Mouse (Mus musculus) forebrain, embryonic 12.5 days (tissue): ENCODE results near the gene Pappa. TPM values are rescaled to one million over a fixed set of nuclear protein-coding genes. Genes with fewer than 3 reads are reported as not detected.

Experiments
- ATAC-seq: fragments of 200-750 bp; cut with Nextera tagmentation; 2 replicates; pipeline ENCODE4 v1.8.0; 2017; ENCODE audit warnings: moderate TSS enrichment; ENCODE audit not compliant: low FRiP score
- H3K27ac ChIP-seq: fragments of 300-500 bp; sonication (generic); 2 replicates; pipeline ENCODE4 v1.5.1; 2016; ENCODE audit warnings: mild to moderate bottlenecking
- H3K27me3 ChIP-seq: fragments of 300-500 bp; sonication (generic); 2 replicates; pipeline ENCODE4 v1.6.1; 2016; ENCODE audit warnings: mild to moderate bottlenecking
- H3K36me3 ChIP-seq: fragments of 300-500 bp; sonication (generic); replicated peaks from 2 replicates; pipeline ENCODE4 v1.6.1; 2016; ENCODE audit warnings: mild to moderate bottlenecking
- H3K4me1 ChIP-seq: fragments of 300-500 bp; sonication (generic); 2 replicates; pipeline ENCODE4 v1.6.1; 2016
- H3K4me2 ChIP-seq: fragments of 300-500 bp; sonication (generic); 2 replicates; pipeline ENCODE4 v1.6.1; 2016; ENCODE audit warnings: mild to moderate bottlenecking, moderate library complexity
- H3K4me3 ChIP-seq: fragments of 300-500 bp; sonication (generic); replicated peaks from 2 replicates; pipeline ENCODE4 v1.5.1; 2016; ENCODE audit warnings: mild to moderate bottlenecking
- H3K9ac ChIP-seq: fragments of 300-500 bp; sonication (generic); 2 replicates; pipeline ENCODE4 v1.6.1; 2016; ENCODE audit warnings: mild to moderate bottlenecking
- H3K9me3 ChIP-seq: fragments of 300-500 bp; sonication (generic); 2 replicates; pipeline ENCODE4 v1.6.1; 2016
- WGBS: fragments of 180-500 bp; shearing (Covaris S2); methylation state at CpG from one replicate; pipeline ENCODE4 v1.1.7; 2016; 5-methylcytosine and 5-hydroxymethylcytosine counted together
- polyA plus RNA-seq: library from polyadenylated mRNA; unstranded; fragments of >200 nt; fragmentation: Nextera tagmentation; extraction: Ambion mirVana; gene quantifications from 2 replicates; pipeline ENCODE4 v1.2.1, GENCODE M21; 2016

Gene Pappa
- polyA plus RNA-seq, 1 experiment from 2014 or later, result 2.4 TPM

DNA sequence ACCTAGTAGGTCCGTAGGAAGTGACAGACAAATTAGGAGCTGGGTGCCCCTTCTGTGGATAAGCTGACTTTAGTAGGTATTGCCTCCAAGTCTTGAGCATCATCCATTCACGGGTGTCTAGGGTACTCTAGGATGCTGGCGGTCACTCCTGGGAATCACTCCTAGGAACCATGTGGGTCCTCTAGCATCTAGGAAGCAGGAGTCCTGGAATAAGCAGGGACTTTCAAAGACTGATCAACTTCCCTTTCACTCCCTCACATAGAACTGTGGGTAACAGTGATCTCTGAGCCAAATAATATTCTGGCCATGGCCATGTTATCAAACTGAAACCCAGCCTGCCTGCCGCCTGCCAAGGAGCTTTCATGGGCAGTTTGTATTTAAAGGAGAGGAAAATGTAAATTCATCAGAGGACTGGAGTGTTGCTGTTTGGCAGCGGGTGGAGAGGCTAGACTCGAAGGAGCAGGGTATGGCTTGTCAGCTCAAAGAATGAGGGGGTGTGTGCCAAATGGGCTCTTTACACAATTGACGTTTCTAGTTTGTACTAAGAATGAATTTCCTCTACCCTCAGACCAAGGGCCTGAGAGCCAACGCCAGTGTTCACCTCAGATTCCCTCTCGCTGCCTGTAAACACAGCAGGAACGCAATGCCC is 194.0 kb downstream of the Pappa start:
- no peak overlapping the region for H3K4me2 ChIP-seq
- H3K27ac ChIP-seq, result no peak overlapping the region
- H3K36me3 ChIP-seq, result peaks cover 5% of the 10 kb centered on the region; the same call in 1 of the 2 replicates
- WGBS, result 84% methylated on average over 10 of the region's 10 CpGs
- H3K9me3 ChIP-seq, result no peaks in the 10 kb centered on the region
- ATAC-seq, result no peak
- H3K4me3 ChIP-seq, result no peak overlapping the region
- H3K9ac ChIP-seq, result no peak overlapping the region
- H3K27me3 ChIP-seq, result no peaks in the 10 kb centered on the region
- no peaks in the 10 kb centered on the region for H3K4me1 ChIP-seq

DNA sequence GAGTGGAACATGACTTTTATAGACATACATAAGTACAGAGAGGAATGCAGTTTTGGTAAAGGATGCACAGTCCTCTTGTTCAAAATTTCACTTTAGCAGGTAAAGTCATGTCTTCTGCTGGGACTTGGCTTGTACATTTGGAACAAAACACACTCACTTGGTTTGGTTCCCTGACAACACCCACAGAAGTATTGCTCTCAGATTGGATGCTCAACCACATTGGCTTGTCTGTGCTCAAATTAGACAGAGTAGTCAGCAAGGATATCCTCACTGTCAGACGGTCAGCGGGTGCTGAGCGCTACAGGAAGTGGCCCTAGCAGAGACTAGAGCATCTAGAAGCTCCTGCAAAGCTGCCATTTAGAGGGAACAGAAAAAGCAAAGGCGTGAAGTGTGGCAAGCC is 197.4 kb downstream of the Pappa start:
- H3K9me3 ChIP-seq, result no peaks in the 10 kb centered on the region
- no peak overlapping the region for H3K4me3 ChIP-seq
- no peak overlapping the region for H3K27ac ChIP-seq
- no peaks in the 10 kb centered on the region for H3K27me3 ChIP-seq
- 95% methylated on average over 4 of the region's 4 CpGs for WGBS
- H3K4me1 ChIP-seq, result no peaks in the 10 kb centered on the region
- H3K36me3 ChIP-seq, result peaks cover 2% of the 10 kb centered on the region; the same call in 1 of the 2 replicates
- ATAC-seq, result no peak
- H3K9ac ChIP-seq, result no peak overlapping the region
- no peak overlapping the region for H3K4me2 ChIP-seq

DNA sequence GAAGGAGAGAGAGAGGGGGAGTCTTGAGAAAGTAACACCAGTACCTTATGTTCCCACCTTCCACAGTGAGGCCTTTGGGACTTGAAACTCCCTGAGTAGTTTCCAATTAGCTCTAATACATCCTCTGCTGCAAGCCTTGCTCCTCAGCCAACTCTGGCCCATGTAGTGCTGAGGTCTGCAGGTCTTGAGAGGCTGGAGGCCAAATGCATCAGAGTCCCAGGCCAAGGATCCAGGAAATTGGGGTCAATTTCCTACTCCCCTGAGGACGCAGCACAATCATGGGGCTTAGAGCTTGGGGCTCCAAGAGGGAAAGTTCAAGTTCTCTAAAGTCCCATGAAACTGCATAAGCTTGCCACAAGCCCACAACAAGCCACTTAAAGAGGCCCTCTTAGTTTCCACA is 198.0 kb downstream of the Pappa start:
- Histone ChIP-seq H3K4me2 (no peak overlapping the region), H3K9ac (no peak overlapping the region), H3K9me3 (no peaks in the 10 kb centered on the region), H3K27ac (no peak overlapping the region), H3K36me3 (no peaks in the 10 kb centered on the region; the same call in 1 of the 2 replicates), H3K27me3 (no peaks in the 10 kb centered on the region), H3K4me3 (no peak overlapping the region), H3K4me1 (no peaks in the 10 kb centered on the region)
- ATAC-seq, result no peak
- 89% methylated on average over 1 of the region's 1 CpGs for WGBS

DNA sequence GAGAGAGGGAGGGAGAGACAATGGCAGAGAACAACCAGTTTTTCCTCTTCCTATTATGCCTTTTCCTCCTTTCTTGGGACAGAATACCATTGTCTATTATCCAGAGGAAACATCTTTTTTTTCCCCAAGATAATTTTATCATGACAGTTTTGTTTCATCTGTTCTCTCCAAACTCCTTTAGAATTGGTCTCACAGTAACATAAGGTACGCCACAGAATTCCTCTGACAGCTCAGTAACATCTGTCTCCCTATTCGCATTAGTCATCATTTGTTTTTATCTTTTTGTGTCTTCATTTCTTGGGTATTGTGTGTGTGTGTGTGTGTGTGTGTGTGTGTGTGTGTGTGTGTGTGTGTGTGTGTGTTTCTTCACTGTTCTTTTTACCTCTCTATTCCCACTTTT is 201.8 kb downstream of the Pappa start:
- Histone ChIP-seq H3K9ac (no peak overlapping the region), H3K27ac (no peak overlapping the region), H3K27me3 (no peaks in the 10 kb centered on the region), H3K9me3 (no peaks in the 10 kb centered on the region), H3K4me2 (no peak overlapping the region), H3K4me3 (no peak overlapping the region), H3K4me1 (no peaks in the 10 kb centered on the region; the same call in 1 of the 2 replicates), H3K36me3 (no peaks in the 10 kb centered on the region)
- WGBS, result 94% methylated on average over 2 of the region's 2 CpGs
- ATAC-seq, result no peak

DNA sequence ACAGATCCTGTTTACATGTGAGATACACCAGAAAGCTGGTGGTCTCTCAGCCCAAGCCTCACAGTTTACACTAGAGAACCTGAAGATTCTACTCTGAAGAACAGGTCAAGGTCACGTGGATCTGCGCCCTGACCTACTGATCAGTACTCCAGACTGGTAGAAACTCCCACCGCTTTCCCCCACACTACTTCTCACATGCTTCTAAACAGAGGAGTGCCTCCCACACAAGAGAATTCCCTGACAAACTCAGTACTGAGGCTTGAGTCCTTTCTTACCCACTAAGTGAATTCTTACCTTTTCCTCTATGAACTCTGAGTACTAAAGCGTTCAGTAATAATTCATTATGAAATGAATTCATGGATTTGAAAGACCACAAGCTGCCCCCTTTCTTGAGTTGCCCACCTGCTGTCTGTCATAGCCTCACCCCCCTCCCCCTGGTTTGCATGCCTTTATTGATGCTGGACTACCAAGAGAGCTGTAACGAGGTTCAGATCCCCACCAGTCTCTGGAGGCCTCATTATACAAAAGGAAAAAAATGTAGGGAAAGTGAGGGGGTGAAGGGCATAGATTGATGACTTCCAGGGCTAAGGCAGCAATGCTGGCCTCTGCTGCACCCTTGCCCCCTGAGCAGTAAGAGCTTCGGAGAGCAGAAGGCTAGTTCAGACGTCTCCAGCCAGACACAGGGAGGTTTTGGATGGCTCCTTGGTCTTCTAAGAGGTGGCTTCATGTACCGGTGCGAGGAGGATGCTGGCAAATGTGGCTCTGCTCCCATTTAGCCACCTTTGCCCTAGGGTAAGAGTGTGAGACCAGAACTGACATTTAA is 204.7 kb downstream of the Pappa start:
- Histone ChIP-seq H3K9me3 (no peaks in the 10 kb centered on the region), H3K36me3 (no peaks in the 10 kb centered on the region), H3K4me2 (no peak overlapping the region), H3K9ac (no peak overlapping the region), H3K4me1 (no peaks in the 10 kb centered on the region; the same call in 1 of the 2 replicates), H3K27me3 (no peaks in the 10 kb centered on the region), H3K4me3 (no peak overlapping the region), H3K27ac (no peak overlapping the region)
- 64% methylated on average over 9 of the region's 9 CpGs for WGBS
- ATAC-seq, result no peak

DNA sequence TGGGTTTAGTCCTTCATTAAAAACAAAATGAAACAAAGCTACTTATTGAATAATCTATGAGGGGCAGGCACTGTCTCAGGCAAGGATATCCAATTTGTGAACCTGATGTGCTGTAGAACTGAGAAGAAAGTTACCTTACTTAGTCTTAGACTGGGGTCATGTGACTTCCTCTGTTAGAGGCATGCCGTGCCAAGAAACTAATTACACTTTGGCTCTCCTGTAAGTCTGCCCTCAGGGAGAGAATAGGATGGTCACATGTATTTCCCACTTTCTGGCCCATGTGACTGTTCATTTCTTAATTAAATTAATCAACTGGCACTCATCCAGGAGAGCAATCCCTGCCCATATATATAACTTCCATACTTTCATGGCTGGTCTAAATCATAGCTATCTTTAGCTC is 209.7 kb downstream of the Pappa start:
- WGBS, result 61% methylated on average over 1 of the region's 1 CpGs
- no peaks in the 10 kb centered on the region; the same call in 1 of the 2 replicates for H3K4me1 ChIP-seq
- H3K27me3 ChIP-seq, result no peaks in the 10 kb centered on the region
- H3K9me3 ChIP-seq, result no peaks in the 10 kb centered on the region
- no peak overlapping the region for H3K27ac ChIP-seq
- no peak overlapping the region for H3K4me3 ChIP-seq
- no peak overlapping the region for H3K9ac ChIP-seq
- no peak overlapping the region for H3K4me2 ChIP-seq
- ATAC-seq, result no peak
- no peaks in the 10 kb centered on the region for H3K36me3 ChIP-seq

DNA sequence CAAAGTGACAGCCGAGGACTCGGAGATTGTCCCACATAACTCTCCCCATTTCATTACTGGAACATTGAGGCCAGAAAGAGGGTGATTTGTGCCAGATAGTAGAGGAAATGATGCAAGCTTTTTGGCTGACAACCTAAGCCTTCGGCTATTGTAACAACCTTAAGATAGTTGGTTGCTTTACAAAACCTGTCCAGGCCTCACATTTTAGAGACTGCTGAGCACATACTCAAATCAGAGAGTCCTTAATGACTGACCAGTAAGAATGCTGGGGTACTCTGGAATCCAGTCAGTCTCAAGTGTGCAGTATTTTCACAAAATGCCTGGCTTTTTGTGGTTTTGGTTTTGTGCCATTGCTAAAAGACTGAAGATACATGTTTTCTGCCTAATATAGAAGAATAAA is 217.8 kb downstream of the Pappa start:
- no peaks in the 10 kb centered on the region for H3K4me1 ChIP-seq

DNA sequence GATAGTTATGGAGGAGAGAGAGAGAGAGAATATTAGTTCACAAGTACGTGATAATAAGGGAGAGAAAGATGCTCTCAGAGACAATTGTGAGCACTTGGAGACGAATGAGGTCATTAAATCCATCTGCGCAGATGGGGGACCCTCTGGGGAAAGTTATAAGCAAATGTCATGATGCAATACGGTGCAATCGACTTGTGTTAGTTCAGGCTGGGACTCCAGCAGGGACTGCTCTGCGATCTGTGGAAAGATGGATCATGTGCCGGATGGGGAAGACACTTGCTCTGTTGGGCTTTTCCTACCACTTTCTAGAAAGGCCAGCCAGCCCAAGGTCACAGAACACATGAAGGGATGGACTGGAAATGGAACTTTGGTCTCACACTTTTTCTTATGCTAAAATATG is 226.5 kb downstream of the Pappa start:
- Histone ChIP-seq H3K9ac (no peak overlapping the region), H3K27ac (no peak overlapping the region), H3K9me3 (no peaks in the 10 kb centered on the region), H3K4me1 (no peaks in the 10 kb centered on the region), H3K27me3 (no peaks in the 10 kb centered on the region), H3K4me3 (no peak overlapping the region), H3K36me3 (peaks cover 6% of the 10 kb centered on the region; the same call in 1 of the 2 replicates), H3K4me2 (no peak overlapping the region)
- WGBS, result 91% methylated on average over 7 of the region's 7 CpGs
- ATAC-seq, result no peak

More for the DNA sequence above, 217.8 kb downstream of the Pappa start:
- H3K36me3 ChIP-seq, result 0 out of 2 replicates have a peak, but pooled peaks cover 2% of the 10 kb centered on the region
- ATAC-seq, result no peak
- WGBS, result 92% methylated on average over 3 of the region's 3 CpGs
- no peak overlapping the region for H3K4me2 ChIP-seq
- no peak overlapping the region for H3K27ac ChIP-seq
- H3K9me3 ChIP-seq, result no peaks in the 10 kb centered on the region
- no peaks in the 10 kb centered on the region for H3K27me3 ChIP-seq
- no peak overlapping the region for H3K9ac ChIP-seq
- no peak overlapping the region for H3K4me3 ChIP-seq

DNA sequence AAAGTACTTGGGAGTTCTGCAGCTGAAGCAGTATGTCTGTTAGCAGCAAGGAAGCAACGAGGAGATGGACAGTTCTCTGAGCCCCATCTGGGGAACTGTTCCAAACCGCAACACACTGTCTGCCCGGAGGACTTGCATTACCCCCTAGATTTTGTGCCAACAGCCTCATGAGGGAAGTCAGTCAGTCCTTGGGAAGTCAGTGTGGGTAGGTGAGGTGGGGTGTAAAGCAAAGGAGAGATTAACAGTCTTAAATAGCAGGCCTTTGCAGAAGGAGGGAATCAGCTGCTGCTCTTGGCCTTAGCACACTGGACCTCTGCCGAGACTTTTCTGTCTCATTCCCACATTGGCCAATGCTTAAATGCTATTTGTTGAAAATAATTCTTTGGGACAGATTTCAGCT is 230.6 kb downstream of the Pappa start:
- ATAC-seq, result no peak
- Histone ChIP-seq H3K4me3 (no peak overlapping the region), H3K36me3 (peaks cover 6% of the 10 kb centered on the region; the same call in 1 of the 2 replicates), H3K9ac (no peak overlapping the region), H3K27ac (no peak overlapping the region), H3K4me2 (no peak overlapping the region), H3K27me3 (no peaks in the 10 kb centered on the region), H3K4me1 (no peaks in the 10 kb centered on the region), H3K9me3 (no peaks in the 10 kb centered on the region)
- WGBS, result 57% methylated on average over 4 of the region's 4 CpGs

DNA sequence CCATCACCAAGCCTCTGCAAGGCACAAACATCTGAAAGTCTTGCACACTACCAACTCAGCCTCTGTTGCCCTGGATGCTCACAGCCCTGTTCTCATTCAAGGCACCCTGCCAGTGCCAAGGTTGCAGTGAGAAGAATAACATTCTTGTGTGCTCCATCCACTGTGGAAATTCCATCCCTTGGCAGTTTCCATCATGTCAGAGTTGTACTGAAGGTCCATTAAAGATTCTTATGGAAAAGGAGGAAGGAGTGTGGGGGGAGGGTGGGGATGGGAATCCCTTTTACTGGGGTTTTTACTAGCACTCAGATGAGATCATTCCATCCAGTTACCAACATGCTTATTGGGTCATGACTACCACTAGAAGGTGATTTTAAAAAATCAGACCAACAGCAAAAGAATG is 243.2 kb downstream of the Pappa start:
- no peak overlapping the region for H3K27ac ChIP-seq
- ATAC-seq, result no peak

DNA sequence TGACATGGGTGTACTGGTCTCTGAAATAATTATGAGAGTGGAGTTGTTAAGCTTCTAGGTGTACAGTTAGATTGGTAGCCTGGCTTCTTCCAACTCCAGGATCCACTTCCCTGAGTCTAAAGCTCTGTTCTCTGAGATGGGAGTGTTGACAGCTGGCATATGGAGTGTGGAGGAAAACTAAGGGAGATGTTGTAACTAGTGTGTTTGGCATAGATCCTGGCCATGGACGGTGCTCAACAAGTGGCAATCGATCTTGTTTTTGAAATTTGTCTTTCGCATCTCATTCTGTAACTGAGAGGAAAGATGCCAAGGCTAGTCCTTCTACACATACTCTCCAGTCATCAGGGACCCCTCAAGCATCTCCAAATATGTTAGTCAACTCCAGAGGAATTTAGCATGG is 248.8 kb downstream of the Pappa start:
- no peaks in the 10 kb centered on the region for H3K36me3 ChIP-seq
- H3K27ac ChIP-seq, result no peak overlapping the region
- H3K4me2 ChIP-seq, result no peak overlapping the region
- H3K27me3 ChIP-seq, result no peaks in the 10 kb centered on the region
- WGBS, result 94% methylated on average over 3 of the region's 3 CpGs
- H3K4me1 ChIP-seq, result no peaks in the 10 kb centered on the region
- H3K9ac ChIP-seq, result no peak overlapping the region
- no peak for ATAC-seq
- H3K9me3 ChIP-seq, result 0 out of 2 replicates have a peak, but pooled peaks cover 5% of the 10 kb centered on the region
- no peak overlapping the region for H3K4me3 ChIP-seq

More for the DNA sequence above, 243.2 kb downstream of the Pappa start:
- Histone ChIP-seq H3K4me3 (no peak overlapping the region), H3K4me2 (no peak overlapping the region), H3K9ac (no peak overlapping the region), H3K9me3 (0 out of 2 replicates have a peak, but pooled peaks cover 5% of the 10 kb centered on the region), H3K27me3 (no peaks in the 10 kb centered on the region), H3K4me1 (peaks cover 8% of the 10 kb centered on the region; the same call in 1 of the 2 replicates), H3K36me3 (no peaks in the 10 kb centered on the region)

DNA sequence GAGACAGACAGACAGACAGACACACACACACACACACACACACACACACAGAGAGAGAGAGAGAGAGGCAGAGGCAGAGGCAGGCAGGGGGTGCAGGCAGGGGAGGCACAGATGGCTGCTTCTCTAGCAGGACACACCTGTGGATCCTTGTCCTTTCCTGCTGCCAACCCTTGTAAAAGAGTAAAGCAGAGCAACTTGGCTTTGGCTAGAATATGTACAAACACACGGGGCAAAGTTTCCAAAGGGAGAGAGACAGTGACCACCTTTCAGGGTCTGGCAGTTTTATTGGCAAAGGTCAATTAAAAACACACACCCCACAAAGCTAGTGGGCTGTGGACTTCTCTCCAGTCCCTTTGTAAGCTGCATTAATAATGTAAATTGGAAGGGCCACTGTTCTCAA is 249.9 kb downstream of the Pappa start:
- ATAC-seq, result no peak
- Histone ChIP-seq H3K4me2 (no peak overlapping the region), H3K4me1 (no peaks in the 10 kb centered on the region), H3K36me3 (no peaks in the 10 kb centered on the region), H3K27ac (no peak overlapping the region), H3K9me3 (0 out of 2 replicates have a peak, but pooled peaks cover 5% of the 10 kb centered on the region), H3K9ac (no peak overlapping the region), H3K4me3 (no peak overlapping the region), H3K27me3 (no peaks in the 10 kb centered on the region)
- WGBS, result 50% methylated on average over 1 of the region's 1 CpGs
